Mouse (Mus musculus): Measurements from ENCODE around the gene Tbck. TPM values are rescaled to one million over a fixed set of nuclear protein-coding genes. Genes with fewer than 3 reads are reported as not detected.

Gene Tbck
- polyA plus RNA-seq, 1 experiment from 2014 or later, result 8.5 TPM

DNA sequence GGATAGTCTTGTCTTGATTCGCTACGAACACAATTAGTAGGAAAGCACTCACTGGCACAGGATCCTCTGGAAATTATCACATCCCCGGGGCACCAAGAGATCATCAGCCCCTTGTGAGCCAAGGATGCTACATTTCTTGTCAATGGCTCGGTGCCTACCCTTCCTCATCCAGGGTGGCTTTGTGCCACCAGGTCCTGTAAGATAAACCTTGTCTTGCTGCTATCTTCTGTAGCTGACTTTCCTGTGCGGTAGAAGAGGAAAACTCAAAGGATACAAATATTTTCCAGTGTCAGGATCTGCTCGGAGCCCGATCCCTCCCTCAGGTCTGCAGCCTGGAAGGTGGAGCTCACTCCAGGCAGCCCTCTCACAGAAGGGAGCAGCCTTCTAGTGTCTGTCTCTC, 175.6 kb downstream of the Tbck start:
- ATAC-seq (ENCODE audit: low FRiP score, low TSS enrichment), result no peak

DNA sequence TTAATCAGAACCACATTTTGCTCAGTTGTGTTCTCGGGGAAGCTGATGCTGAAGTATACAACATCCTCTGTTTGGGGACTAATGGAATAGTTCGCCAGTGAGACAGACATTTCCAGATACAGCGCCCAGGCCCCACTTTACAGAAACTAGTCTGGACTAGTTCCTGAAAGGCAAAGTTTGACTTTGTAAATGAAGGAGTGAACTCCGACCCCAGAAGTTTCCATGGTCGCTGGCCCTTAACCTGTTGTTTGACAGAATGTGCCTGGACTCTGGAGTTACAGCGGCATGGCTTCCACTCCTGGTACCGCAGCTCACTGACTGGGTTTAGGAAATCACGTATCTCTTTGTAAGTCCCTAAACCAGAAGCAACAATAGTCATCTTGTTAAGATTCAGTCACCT, 176.9 kb downstream of the Tbck start:
- TF ChIP-seq EP300 (optimal IDR thresholded peaks at IDR 0.05) (no peak), CTCF (IDR thresholded peaks at IDR 0.05; ENCODE audit: low read depth) (no peak)
- Histone ChIP-seq H3K4me2 (replicated peaks; ENCODE audit: low read depth) (no peak overlapping the region), H3K4me1 (replicated peaks; ENCODE audit: control insufficient read depth, insufficient read depth) (no peaks in the 10 kb centered on the region), H3K27me3 (ENCODE audit: control insufficient read depth, insufficient read depth, low read length) (no peaks in the 10 kb centered on the region), H3K9ac (ENCODE audit: low read length) (no peak overlapping the region), H3K4me3 (ENCODE audit: low read depth, low read length) (no peak overlapping the region), H3K27ac (replicated peaks) (no peak overlapping the region), H3K36me3 (ENCODE audit: control insufficient read depth, insufficient read depth, low read length) (no peaks in the 10 kb centered on the region), H3K9me3 (ENCODE audit: control insufficient read depth, low read length) (no peaks in the 10 kb centered on the region)
- no peak for ATAC-seq (ENCODE audit: low FRiP score, low TSS enrichment)
- no peak for DNase-seq (ENCODE audit: low spot score)
- 58% methylated on average over 8 of the region's 8 CpGs for WGBS

More for the DNA sequence above, 175.6 kb downstream of the Tbck start:
- no peaks in the 10 kb centered on the region for H3K36me3 ChIP-seq (ENCODE audit: control insufficient read depth, insufficient read depth, low read length)
- H3K4me2 ChIP-seq (replicated peaks; ENCODE audit: low read depth), result no peak overlapping the region
- no peak overlapping the region for H3K9ac ChIP-seq (ENCODE audit: low read length)
- H3K9me3 ChIP-seq (ENCODE audit: control insufficient read depth, low read length), result no peaks in the 10 kb centered on the region
- no peaks in the 10 kb centered on the region for H3K4me1 ChIP-seq (replicated peaks; ENCODE audit: control insufficient read depth, insufficient read depth)
- no peak overlapping the region for H3K4me3 ChIP-seq (ENCODE audit: low read depth, low read length)
- H3K27me3 ChIP-seq (ENCODE audit: control insufficient read depth, insufficient read depth, low read length), result no peaks in the 10 kb centered on the region
- 77% methylated on average over 7 of the region's 7 CpGs for WGBS
- TF ChIP-seq CTCF (IDR thresholded peaks at IDR 0.05; ENCODE audit: low read depth) (no peak), EP300 (optimal IDR thresholded peaks at IDR 0.05) (no peak)
- DNase-seq (ENCODE audit: low spot score), result no peak
- H3K27ac ChIP-seq (replicated peaks), result no peak overlapping the region

DNA sequence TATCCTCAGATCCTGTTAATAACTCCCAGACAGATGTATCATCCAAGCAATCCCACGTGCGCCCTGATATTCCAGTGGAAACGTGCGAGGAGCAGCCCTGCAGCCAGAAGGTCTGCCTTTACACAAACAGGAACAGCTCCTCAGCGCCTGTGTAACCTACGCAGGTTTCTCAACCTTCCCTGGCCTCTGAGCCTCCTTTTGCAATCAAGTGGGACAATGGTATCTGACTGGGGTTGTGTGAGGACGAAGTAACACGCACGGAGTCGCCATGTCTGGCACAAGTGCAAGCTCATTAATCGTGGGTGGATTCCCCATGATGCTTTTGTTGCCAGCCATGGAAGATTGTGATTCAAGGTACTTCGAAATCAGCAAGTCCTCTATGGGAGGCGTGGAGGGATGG, 179.9 kb downstream of the Tbck start:
- Histone ChIP-seq H3K4me1 (replicated peaks; ENCODE audit: control insufficient read depth, insufficient read depth) (no peaks in the 10 kb centered on the region), H3K36me3 (ENCODE audit: control insufficient read depth, insufficient read depth, low read length) (no peaks in the 10 kb centered on the region), H3K9me3 (ENCODE audit: control insufficient read depth, low read length) (no peaks in the 10 kb centered on the region), H3K27me3 (ENCODE audit: control insufficient read depth, insufficient read depth, low read length) (no peaks in the 10 kb centered on the region), H3K27ac (replicated peaks) (no peak overlapping the region), H3K4me2 (replicated peaks; ENCODE audit: low read depth) (no peak overlapping the region), H3K9ac (ENCODE audit: low read length) (no peak overlapping the region), H3K4me3 (ENCODE audit: low read depth, low read length) (no peak overlapping the region)
- ATAC-seq (ENCODE audit: low FRiP score, low TSS enrichment) (0 out of 2 replicates have a peak, but pooled peaks have one; percentile 24), DNase-seq (ENCODE audit: low spot score) (no peak)
- WGBS, result 51% methylated on average over 13 of the region's 13 CpGs
- TF ChIP-seq EP300 (optimal IDR thresholded peaks at IDR 0.05) (no peak), CTCF (IDR thresholded peaks at IDR 0.05; ENCODE audit: low read depth) (no peak)

DNA sequence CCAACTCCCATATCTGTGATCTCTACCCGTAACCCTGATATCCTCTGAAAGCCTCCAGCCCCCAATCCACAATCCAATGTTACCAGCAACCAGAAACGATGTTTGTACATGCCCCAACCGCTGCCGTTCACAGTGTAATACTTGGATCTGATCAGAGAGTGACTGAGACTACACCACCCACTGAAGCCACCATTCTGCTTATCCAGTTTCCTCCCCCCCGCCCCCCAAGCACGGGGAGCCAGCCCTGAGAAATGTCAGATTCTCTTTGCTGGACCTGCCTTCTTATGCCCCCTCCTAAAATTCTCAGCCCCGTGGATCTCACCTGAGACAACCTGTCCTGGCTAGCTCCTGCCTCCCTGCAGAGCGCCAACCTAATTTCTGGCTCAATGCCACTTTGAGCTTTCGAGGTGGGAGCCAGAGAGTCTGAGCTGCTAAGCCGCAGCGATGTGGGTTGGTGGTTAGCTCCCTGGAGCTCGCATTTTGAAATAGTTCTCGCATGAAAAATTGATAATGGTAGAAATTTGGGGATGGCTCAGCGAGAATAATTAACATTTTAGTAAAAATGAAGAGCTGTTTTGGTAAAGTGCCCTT, 180.5 kb downstream of the Tbck start:
- Histone ChIP-seq H3K4me3 (ENCODE audit: low read depth, low read length) (no peak overlapping the region), H3K4me2 (replicated peaks; ENCODE audit: low read depth) (no peak overlapping the region), H3K4me1 (replicated peaks; ENCODE audit: control insufficient read depth, insufficient read depth) (no peaks in the 10 kb centered on the region), H3K27ac (replicated peaks) (no peak overlapping the region), H3K9me3 (ENCODE audit: control insufficient read depth, low read length) (no peaks in the 10 kb centered on the region), H3K36me3 (ENCODE audit: control insufficient read depth, insufficient read depth, low read length) (no peaks in the 10 kb centered on the region), H3K27me3 (ENCODE audit: control insufficient read depth, insufficient read depth, low read length) (no peaks in the 10 kb centered on the region), H3K9ac (ENCODE audit: low read length) (no peak overlapping the region)
- WGBS, result 57% methylated on average over 14 of the region's 14 CpGs
- ATAC-seq (ENCODE audit: low FRiP score, low TSS enrichment) (no peak), DNase-seq (ENCODE audit: low spot score) (no peak)
- no peak for TF ChIP-seq EP300 (optimal IDR thresholded peaks at IDR 0.05)
- no peak for TF ChIP-seq CTCF (IDR thresholded peaks at IDR 0.05; ENCODE audit: low read depth)

DNA sequence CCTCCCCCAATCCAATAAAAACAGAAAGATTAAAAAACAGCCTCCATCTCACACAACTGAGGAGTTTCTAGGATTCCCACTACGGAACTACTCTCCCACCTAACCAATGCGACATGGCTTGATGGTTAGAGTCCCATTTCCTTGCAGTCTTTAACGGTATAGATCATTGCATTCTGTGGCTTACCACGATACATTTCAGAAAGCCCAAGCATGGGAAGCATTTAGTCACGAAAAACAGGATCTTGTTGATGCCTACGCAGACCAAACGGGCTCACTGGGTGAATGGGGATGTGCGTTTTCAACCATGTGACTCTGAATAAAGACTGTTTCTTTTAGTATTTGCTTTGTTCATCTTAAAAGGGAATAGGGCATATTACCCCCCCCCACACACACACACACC, 181.0 kb downstream of the Tbck start:
- no peak overlapping the region for H3K9ac ChIP-seq (ENCODE audit: low read length)
- no peak for TF ChIP-seq EP300 (optimal IDR thresholded peaks at IDR 0.05)
- TF ChIP-seq CTCF (IDR thresholded peaks at IDR 0.05; ENCODE audit: low read depth), result no peak
- no peak overlapping the region for H3K4me3 ChIP-seq (ENCODE audit: low read depth, low read length)
- WGBS, result 83% methylated on average over 8 of the region's 8 CpGs
- no peak for ATAC-seq (ENCODE audit: low FRiP score, low TSS enrichment)
- no peaks in the 10 kb centered on the region for H3K9me3 ChIP-seq (ENCODE audit: control insufficient read depth, low read length)
- DNase-seq (ENCODE audit: low spot score), result no peak
- no peak overlapping the region for H3K27ac ChIP-seq (replicated peaks)
- H3K36me3 ChIP-seq (ENCODE audit: control insufficient read depth, insufficient read depth, low read length), result no peaks in the 10 kb centered on the region
- no peak overlapping the region for H3K4me2 ChIP-seq (replicated peaks; ENCODE audit: low read depth)
- H3K27me3 ChIP-seq (ENCODE audit: control insufficient read depth, insufficient read depth, low read length), result no peaks in the 10 kb centered on the region
- H3K4me1 ChIP-seq (replicated peaks; ENCODE audit: control insufficient read depth, insufficient read depth), result no peaks in the 10 kb centered on the region

DNA sequence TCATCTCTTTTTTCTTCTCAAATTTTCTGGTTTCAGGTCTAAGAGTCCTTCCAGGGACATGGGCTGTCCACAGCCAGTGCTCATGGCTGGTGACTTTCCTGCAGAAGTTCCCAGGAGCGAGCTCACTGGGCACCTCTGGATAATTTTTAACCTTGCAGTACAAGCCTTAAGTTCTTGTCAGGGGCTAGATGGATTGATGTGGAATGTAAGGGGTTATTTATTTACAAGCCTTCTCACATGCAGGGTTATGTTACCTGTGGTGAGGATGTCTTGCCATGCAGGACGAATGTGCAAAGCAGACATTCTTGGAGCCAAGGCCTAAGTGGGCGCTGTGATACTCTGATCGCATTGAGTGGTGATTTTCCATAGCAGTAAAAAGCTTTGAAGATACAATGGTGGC, 181.7 kb downstream of the Tbck start:
- Histone ChIP-seq H3K9me3 (ENCODE audit: control insufficient read depth, low read length) (no peaks in the 10 kb centered on the region), H3K4me1 (replicated peaks; ENCODE audit: control insufficient read depth, insufficient read depth) (no peaks in the 10 kb centered on the region), H3K36me3 (ENCODE audit: control insufficient read depth, insufficient read depth, low read length) (no peaks in the 10 kb centered on the region), H3K27me3 (ENCODE audit: control insufficient read depth, insufficient read depth, low read length) (no peaks in the 10 kb centered on the region), H3K9ac (ENCODE audit: low read length) (no peak overlapping the region), H3K27ac (replicated peaks) (no peak overlapping the region), H3K4me3 (ENCODE audit: low read depth, low read length) (no peak overlapping the region), H3K4me2 (replicated peaks; ENCODE audit: low read depth) (no peak overlapping the region)
- ATAC-seq (ENCODE audit: low FRiP score, low TSS enrichment) (no peak), DNase-seq (ENCODE audit: low spot score) (no peak)
- 92% methylated on average over 4 of the region's 4 CpGs for WGBS
- no peak for TF ChIP-seq CTCF (IDR thresholded peaks at IDR 0.05; ENCODE audit: low read depth)
- TF ChIP-seq EP300 (optimal IDR thresholded peaks at IDR 0.05), result no peak
